Mouse (Mus musculus): ENCODE data around the gene Il1r1. TPM values are rescaled to one million over a fixed set of nuclear protein-coding genes. Genes with fewer than 3 reads are reported as not detected.

Gene Il1r1
- 2.9 TPM for polyA plus RNA-seq (2015; fragmentation: Illumina TruSeq; extraction: RNeasy Lipid Tissue Mini Kit (QIAGEN cat#74804); ENCODE audit: low read depth, low replicate concordance)

DNA sequence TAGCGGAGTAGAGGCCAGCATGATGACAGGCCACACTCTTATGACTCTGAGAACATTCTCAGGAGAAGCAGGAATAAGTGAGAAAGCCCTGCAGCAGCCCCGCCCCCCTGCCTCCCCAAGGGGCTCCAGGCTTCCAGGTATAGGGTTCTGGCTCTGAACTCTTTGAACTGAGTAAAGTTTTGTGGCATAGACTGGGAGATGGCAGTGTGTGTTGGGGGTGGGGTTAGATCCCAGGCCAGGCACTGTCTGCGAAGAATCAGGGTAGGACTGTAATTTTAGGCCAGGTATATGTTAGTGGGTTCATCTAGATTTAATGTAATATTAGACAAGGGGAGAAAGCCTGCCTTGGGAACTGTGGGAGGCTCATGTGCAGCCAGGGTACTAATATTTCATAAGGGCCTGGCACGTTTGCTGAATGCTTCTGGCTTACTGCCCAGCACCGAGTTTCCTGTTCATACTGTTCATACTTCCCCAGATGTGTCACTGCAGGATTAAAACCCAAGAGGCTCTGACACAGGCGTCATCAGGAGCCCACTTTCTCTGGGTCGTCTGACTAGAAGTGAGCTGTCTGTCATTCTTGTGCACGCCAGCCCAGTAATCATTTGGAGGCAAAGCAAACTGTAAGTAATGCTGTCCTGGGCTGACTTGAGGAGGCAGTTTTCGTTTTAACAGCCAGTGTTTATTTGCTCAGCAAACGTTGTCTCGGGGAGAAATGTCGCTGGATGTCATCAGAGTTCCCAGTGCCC, at the start of gene Il1r1:
Gene Il1r1, plus strand, starts transcription at position 542 of the 746 bp plus-strand sequence.

GRCm38 (mm10) chr1:40324457-40324856, 99.6 kb downstream of the Il1r1 start, which contains the start of gene Il1rl2:
TSS of gene Il1rl2 (plus strand) at chr1:40324610.

Other genes with a start within 250 kb of the Il1r1 start
- gene Il1r2, start 151.0 kb upstream of the Il1r1 start, polyA plus RNA-seq (2015; fragmentation: Illumina TruSeq; extraction: RNeasy Lipid Tissue Mini Kit (QIAGEN cat#74804); ENCODE audit: low read depth, low replicate concordance), result not detected
- gene Il1rl2, start 99.5 kb downstream of the Il1r1 start, polyA plus RNA-seq (2015; fragmentation: Illumina TruSeq; extraction: RNeasy Lipid Tissue Mini Kit (QIAGEN cat#74804); ENCODE audit: low read depth, low replicate concordance), result 0.58 TPM
- gene Il1rl1, start 204.5 kb downstream of the Il1r1 start, polyA plus RNA-seq (2015; fragmentation: Illumina TruSeq; extraction: RNeasy Lipid Tissue Mini Kit (QIAGEN cat#74804); ENCODE audit: low read depth, low replicate concordance), result 0.09 TPM
- not detected for gene Il18r1, start 240.5 kb downstream of the Il1r1 start, polyA plus RNA-seq (2015; fragmentation: Illumina TruSeq; extraction: RNeasy Lipid Tissue Mini Kit (QIAGEN cat#74804); ENCODE audit: low read depth, low replicate concordance)